Mouse (Mus musculus) right cerebral cortex, adult 2 months (tissue): ENCODE measurements around the gene Ofcc1.

Source experiments
- DNase-seq, 2 experiments: peaks; one replicate each; pipeline ENCODE4 v3.0.0; 2021 to 2022; ENCODE audit warnings: low spot score in 2 of 2

Gene Ofcc1

GRCm38 (mm10) chr13:40243821-40244220 is 117.4 kb downstream of the Ofcc1 start:
- DNase-seq: no peak

GRCm38 (mm10) chr13:40236356-40236755 is 124.9 kb downstream of the Ofcc1 start:
- DNase-seq: peak; percentile 8 to 16

- no peak for DNase-seq
Measured at GRCm38 (mm10) chr13:40208314-40208713, 152.9 kb downstream of the Ofcc1 start.

GRCm38 (mm10) chr13:40181786-40182185 is 179.5 kb downstream of the Ofcc1 start:
- no peak for DNase-seq

DNA sequence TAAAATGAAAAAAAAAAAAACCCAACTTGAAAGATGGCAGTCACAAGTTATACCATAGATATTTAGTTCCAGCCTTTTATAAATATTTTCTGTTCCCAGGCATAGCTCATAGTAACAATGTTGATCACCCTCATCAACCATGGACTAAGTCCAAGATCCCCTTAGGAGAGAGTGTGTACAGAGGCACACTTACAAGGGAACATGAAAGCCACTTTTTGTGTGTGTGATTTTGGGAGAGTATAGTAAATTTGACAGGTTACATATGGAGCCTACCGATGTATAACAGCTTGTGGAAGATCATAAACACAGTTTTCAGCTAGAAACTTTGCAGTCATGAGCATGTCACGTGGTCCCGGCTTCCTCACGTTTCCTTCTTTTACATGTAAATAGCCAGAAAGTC is 189.5 kb downstream of the Ofcc1 start:
- no peak for DNase-seq

DNA sequence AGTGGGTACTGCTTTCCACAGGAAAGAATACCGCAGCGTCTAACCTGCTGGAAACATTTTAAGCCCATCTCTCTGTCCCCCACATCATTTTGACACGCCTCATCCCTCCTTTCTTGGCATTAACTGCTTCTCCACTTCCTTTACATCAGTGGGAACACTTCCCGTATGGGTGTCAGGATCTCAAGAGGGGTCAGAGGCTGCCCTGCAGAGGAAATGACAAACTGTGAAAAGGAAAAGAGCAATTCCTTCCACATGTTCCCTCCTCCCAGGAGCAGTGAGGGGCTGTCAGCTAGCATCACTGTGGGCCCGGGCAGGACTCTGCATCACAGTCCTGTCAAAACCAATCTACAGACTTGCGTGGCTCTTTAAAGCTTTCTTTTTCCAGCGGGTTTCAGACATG is 193.4 kb downstream of the Ofcc1 start:
- DNase-seq: no peak

DNA sequence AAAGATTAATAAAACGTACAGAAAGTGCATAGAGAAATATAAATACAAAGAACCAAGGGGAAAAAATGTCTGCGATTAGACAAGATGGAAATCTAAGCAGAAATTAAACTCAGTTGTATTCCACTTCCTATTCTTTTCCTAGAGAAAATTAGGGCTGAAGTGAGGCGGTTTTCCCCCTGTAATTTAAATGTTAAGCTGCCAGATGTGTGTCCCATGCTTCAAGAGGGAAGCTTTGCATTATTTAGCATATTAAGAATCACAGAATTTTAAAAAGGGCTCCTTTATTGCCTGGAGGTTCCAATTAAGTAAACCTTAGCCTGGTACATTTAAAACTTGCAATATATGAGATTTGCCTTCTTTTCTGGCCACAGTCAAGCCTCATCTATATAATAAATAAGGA is 205.8 kb downstream of the Ofcc1 start:
- no peak for DNase-seq

DNA sequence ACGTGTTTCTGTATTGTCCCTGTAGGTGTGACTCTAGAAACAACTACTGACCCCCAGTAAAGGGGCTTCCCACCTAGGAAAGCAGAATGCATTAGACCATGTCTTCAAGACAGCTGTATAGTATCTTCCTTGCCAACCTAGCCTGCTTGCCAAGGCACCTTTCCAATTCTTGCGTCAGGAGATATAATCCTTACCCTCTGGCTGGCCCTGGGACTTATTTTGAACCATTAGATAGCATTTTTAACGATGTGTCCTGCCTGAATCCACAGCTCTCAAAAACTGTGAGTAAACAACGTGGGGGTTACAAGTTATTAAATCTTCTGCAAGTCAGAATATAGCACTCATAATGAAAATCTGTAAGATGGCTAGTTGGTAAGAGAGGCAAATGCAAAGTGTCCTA is 221.3 kb downstream of the Ofcc1 start:
- no peak for DNase-seq

GRCm38 (mm10) chr13:40136096-40136495 is 225.2 kb downstream of the Ofcc1 start:
- no peak for DNase-seq

DNA sequence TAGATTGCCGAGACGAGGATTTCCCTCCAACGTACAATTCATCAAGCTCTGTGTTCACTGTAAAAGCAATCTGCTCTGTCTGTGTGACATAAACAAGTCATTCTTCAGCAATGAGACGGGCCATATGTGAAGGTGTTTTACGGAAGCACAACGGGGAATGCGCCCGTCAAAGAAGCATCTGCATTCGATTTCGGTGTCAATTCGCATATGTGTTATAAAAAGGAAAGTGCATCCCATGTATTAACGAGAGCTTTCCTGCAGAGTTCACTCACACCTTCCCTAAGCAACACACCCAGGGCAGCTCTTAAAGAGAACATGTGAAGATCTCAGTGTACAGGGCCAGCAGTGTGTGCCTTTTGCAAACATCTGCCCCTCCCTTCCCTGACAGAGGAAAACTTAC is 225.6 kb downstream of the Ofcc1 start:
- DNase-seq: no peak

- no peak for DNase-seq
Measured at GRCm38 (mm10) chr13:40123868-40124267, 237.4 kb downstream of the Ofcc1 start.

GRCm38 (mm10) chr13:40112336-40112735 is 248.9 kb downstream of the Ofcc1 start:
- no peak for DNase-seq

- DNase-seq: no peak
Measured at GRCm38 (mm10) chr13:40076236-40076635, 285.0 kb downstream of the Ofcc1 start.

DNA sequence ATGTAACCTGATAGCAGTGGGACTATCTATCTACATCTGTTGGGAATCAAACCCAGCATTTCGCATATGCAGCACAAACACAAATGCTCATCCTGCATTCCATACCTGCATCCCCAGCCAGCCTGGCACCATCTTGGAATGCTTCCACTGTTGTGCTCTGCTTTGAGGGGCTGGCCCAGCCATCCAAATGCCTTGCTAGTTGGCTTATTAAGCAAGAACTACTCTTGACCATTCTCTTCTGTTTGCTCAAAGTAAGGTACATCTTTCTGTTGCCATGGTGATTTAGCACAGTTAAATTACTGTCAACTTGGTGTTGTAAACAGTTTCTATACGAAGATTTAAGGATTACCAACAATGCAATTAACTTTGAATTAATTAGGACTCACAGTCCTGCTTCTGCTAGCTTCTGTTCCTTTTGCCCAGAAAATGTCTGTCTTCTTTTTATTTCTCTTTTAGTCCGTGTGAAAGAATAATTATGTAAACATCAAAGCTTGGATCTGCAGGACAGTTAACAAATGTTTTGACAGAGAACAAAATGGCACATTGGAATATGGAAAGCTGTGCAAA is 286.3 kb downstream of the Ofcc1 start:
- DNase-seq: peak in 1 of 2 experiments; percentile 5

GRCm38 (mm10) chr13:40070004-40070403 is 291.2 kb downstream of the Ofcc1 start:
- no peak for DNase-seq

DNA sequence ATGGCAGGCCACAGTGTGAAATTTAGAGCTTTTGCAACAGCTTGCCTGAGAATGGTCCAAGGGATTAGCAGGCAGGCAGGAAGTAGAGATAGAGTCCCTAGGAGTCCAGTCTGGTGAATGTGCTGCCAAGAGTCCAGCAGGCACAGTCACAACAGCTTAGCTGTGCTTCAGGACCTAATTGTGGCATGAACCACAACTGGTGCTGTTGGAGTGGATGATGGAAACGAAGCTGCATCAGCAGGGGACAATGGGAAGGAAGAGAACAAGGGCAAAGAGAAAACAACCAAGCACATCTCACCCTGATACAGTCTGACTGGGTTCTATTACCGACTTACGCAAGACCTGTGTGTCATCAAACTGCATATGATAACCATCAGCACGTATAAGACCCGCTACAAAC is 300.0 kb downstream of the Ofcc1 start:
- DNase-seq: no peak

DNA sequence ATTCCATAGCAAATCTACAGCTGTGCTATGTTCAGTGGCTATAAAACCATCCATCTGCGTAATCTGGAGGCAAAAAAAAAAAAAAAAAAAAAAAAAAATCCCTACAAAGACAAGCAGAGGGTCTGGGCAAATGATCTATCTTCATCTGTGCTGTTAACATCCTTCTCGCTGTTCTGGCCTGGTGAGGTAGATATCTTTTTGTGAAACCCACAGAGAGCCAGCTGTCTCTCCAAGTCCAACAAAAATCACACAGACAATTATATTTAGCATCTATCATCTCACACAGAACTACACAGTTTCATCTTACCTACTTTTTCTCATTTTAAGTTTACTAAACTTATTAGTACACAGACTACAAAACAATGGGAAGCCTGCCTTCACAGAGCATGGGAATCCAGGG is 323.4 kb downstream of the Ofcc1 start:
- DNase-seq: peak in 1 of 2 experiments; percentile 6

- peak; percentile 26 to 56 for DNase-seq
Measured at GRCm38 (mm10) chr13:40036981-40037765, 324.1 kb downstream of the Ofcc1 start.

DNA sequence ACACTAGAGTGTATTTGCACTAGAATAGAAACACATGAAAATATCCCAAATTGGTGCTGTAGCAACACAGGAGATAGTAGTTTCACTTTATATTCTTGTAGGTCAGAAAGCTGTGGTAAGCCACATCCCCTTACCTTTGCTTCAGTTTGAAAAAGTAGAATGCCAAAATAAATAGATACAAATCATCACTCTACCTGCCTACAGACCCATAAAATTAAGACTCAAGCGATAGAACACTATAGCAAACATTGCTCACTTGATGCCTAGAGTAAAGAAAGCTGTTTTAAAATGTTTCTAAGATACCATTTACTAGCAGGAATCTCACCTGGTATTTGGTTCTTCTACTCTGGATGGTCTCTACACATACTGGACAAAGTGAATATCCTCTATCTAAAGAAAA is 331.8 kb downstream of the Ofcc1 start:
- no peak for DNase-seq

DNA sequence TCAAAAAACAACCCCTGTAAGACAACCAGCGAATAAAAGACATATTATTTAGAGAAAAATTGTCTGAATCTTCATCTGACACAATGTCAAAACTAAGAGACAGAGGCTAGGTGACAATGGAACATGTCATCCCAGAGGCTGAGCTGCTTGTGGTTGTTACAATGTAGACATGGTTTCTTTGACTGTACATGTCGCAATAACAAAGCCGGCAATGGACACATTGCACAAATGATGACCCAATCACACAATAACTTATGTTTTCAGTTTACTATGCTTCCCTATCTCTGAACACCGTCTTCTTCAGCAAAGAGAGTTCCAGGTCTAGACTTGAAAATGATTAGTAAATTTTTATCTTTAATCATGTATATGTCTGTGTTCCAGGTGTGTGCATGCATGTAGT is 332.4 kb downstream of the Ofcc1 start:
- DNase-seq: no peak

- DNase-seq: no peak
Measured at GRCm38 (mm10) chr13:40025816-40026215, 335.4 kb downstream of the Ofcc1 start.

DNA sequence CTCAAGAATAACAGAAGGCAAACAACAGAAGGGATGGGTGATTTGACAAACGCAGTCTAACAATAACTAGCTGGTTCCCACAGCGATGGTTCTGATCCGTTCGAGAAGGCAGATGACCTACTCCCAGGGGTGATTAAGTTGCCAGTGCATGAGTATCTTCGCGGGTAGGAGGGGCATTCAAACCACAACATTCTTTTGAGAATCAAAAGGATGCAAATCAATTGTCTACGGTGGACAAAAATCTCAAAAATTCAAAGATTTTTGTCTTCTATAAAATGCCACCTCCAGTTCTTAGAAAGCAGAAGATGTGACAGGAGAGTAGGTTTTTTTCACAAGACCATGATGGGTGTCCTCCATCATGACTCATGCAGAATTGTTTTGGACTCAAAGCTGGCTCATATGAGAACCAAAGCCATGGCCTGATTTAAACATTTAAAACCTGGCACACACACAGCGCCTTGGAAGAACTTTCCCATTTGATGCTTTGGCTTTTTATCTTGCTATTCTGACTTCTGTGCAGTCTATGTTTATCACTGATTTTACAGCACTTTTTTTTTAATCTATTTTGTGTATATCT is 338.0 kb downstream of the Ofcc1 start:
- no peak for DNase-seq

DNA sequence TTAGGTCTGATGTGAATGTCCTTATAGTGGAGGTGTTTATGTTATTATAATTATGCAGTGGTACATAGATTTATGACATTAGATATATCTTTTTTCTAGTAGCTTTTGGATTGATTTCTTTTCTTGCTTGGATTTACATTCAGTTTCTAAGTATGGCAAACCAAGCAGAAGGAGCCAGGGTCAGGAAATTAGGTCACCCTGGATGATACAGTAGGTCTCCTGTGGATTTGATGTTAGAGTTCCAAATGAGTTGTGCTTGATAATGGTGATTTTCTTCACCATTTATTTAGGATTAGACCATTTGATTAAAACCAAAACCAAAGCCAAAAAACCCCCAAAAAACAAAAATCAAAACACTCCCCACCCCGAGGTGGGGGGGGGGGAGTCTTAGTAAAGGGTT is 338.6 kb downstream of the Ofcc1 start:
- no peak for DNase-seq
